Mouse (Mus musculus): ENCODE data around the gene Acly.

DNA sequence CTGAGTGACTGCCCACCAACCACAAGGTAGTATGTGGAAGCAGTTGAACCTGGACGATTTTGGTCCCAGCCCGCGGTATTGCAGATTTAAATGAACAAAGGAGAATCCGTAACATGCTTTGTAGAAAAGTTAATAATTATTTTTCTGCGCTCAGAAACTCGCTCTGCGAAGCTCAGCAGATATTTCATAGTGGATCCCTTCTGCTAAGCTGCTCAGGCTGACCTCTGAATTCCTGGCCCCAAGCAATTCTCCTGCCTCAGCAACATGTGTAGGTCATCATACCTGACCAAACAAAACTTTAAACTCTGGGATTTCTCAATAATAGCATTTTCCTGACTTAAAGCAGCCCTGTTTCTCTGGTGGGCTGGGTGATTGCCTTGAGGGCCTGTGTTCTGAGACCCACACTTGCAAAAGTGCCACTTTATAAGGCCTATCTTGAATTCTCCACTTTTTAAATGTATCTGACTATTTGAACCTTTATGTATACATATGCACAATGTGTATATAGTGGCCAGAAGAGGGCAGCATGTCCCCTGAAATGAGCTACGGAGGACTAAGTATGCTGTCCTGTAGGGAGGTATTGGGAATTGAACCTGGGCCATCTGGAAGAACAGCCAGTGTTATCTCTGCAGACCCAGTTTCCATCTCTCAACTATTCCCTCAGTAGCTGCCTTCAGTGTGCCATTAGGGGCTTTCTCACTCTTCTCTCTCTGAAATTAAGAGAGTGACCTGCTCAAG lies 41.8 kb downstream of the Acly start:
- TF ChIP-seq CTCF (IDR thresholded peaks at IDR 0.05; ENCODE audit: extremely low read depth, insufficient read depth, insufficient read length, insufficient replicate concordance) (peak; percentile 7; the same call in 1 of the 2 replicates), POLR2A (IDR thresholded peaks at IDR 0.05; ENCODE audit: low read depth, low read length) (no peak)
